Mouse (Mus musculus) hindbrain, embryonic 14.5 days (tissue): ENCODE measurements around the gene Nos1ap. TPM values are rescaled to one million over a fixed set of nuclear protein-coding genes. Genes with fewer than 3 reads are reported as not detected.

ENCODE experiments used
- ATAC-seq: fragments of 200-750 bp; cut with Nextera tagmentation; 2 replicates; pipeline ENCODE4 v1.8.0; 2017; ENCODE audit warnings: moderate number of reproducible peaks, mild to moderate bottlenecking, moderate TSS enrichment, moderate library complexity; ENCODE audit not compliant: low FRiP score
- DNase-seq: peaks from one replicate; pipeline ENCODE4 v3.0.0-alpha.2; 2015; ENCODE audit warnings: low spot score
- H3K27ac ChIP-seq: fragments of 300-500 bp; sonication (generic); 2 replicates; pipeline ENCODE4 v1.5.1; 2014; ENCODE audit warnings: mild to moderate bottlenecking, moderate library complexity
- H3K27me3 ChIP-seq: fragments of 300-500 bp; sonication (generic); 2 replicates; pipeline ENCODE4 v1.6.1; 2014; ENCODE audit warnings: mild to moderate bottlenecking, low read length, mixed read lengths; ENCODE audit not compliant: control insufficient read depth, insufficient read depth
- H3K36me3 ChIP-seq: fragments of 300-500 bp; sonication (generic); replicated peaks from 2 replicates; pipeline ENCODE4 v1.6.1; 2014; ENCODE audit not compliant: control insufficient read depth, insufficient read depth
- H3K4me1 ChIP-seq: fragments of 300-500 bp; sonication (generic); replicated peaks from 2 replicates; pipeline ENCODE4 v1.6.1; 2014; ENCODE audit warnings: antibody characterized with exemption, low read length, mixed read lengths; ENCODE audit not compliant: control insufficient read depth, insufficient read depth
- H3K4me2 ChIP-seq: fragments of 300-500 bp; sonication (generic); replicated peaks from 2 replicates; pipeline ENCODE4 v1.6.1; 2014; ENCODE audit warnings: mild to moderate bottlenecking, moderate library complexity
- H3K4me3 ChIP-seq: fragments of 300-500 bp; sonication (generic); replicated peaks from 2 replicates; pipeline ENCODE4 v1.5.1; 2014; ENCODE audit warnings: mild to moderate bottlenecking, low read length
- H3K9ac ChIP-seq: fragments of 300-500 bp; sonication (generic); 2 replicates; pipeline ENCODE4 v1.6.1; 2014
- H3K9me3 ChIP-seq: fragments of 300-500 bp; sonication (generic); 2 replicates; pipeline ENCODE4 v1.6.1; 2016; ENCODE audit warnings: low read length; ENCODE audit not compliant: control insufficient read depth
- WGBS: fragments of 180-500 bp; shearing (Covaris S2); extraction: QIAGEN DNeasy Blood & Tissue Kit; methylation state at CpG from one replicate; pipeline ENCODE4 v1.1.7; 2014; 5-methylcytosine and 5-hydroxymethylcytosine counted together
- polyA plus RNA-seq: library from polyadenylated mRNA; unstranded; fragments of >200 nt; fragmentation: Nextera tagmentation; extraction: Ambion mirVana; gene quantifications from 2 replicates; pipeline ENCODE4 v1.2.1, GENCODE M21; 2014

Gene Nos1ap
- polyA plus RNA-seq, 1 experiment from 2014 or later = 18.0 TPM

GRCm38 (mm10) chr1:170366981-170367700 lies 222.5 kb downstream of the Nos1ap start:
- peaks cover 5% of the 10 kb centered on the region; the same call in 1 of the 2 replicates for H3K4me1 ChIP-seq
- H3K9me3 ChIP-seq = no peaks in the 10 kb centered on the region
- no peaks in the 10 kb centered on the region for H3K27me3 ChIP-seq
- no peak overlapping the region for H3K9ac ChIP-seq
- H3K4me2 ChIP-seq = no peak overlapping the region
- no peaks in the 10 kb centered on the region for H3K36me3 ChIP-seq
- DNase-seq (peak; percentile 28), ATAC-seq (peak; percentile 79; the same call in 1 of the 2 replicates)
- WGBS = 21% methylated on average over 7 of the region's 7 CpGs
- no peak overlapping the region for H3K27ac ChIP-seq
- no peak overlapping the region for H3K4me3 ChIP-seq

GRCm38 (mm10) chr1:170363746-170364145 lies 225.9 kb downstream of the Nos1ap start:
- H3K4me1 ChIP-seq = peaks cover 5% of the 10 kb centered on the region; the same call in 1 of the 2 replicates
- 82% methylated on average over 3 of the region's 3 CpGs for WGBS
- H3K9me3 ChIP-seq = no peaks in the 10 kb centered on the region
- H3K4me2 ChIP-seq = no peak overlapping the region
- no peaks in the 10 kb centered on the region for H3K27me3 ChIP-seq
- H3K9ac ChIP-seq = no peak overlapping the region
- no peak overlapping the region for H3K27ac ChIP-seq
- ATAC-seq (no peak), DNase-seq (no peak)
- H3K4me3 ChIP-seq = no peak overlapping the region
- H3K36me3 ChIP-seq = no peaks in the 10 kb centered on the region

GRCm38 (mm10) chr1:170360183-170360915 lies 229.3 kb downstream of the Nos1ap start:
- WGBS = 73% methylated on average over 10 of the region's 10 CpGs
- no peaks in the 10 kb centered on the region for H3K27me3 ChIP-seq

DNA sequence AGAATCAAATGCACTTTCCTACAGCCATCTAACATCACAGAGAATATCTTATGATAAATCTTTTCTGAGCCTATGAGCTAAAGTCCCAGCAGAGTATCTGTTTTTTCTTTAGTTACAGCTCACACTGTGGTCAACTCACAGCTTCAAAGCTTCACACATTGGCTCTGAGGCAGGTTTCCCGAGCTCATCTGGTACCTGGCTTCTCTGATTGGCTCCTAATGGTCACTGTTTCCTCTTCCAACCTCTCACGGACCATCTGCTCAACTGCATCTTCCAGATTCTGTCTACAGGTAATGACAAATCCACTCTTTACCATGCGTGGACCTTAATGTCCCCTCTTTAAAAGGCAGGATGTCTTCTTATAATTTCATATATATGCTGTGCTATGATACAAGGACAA lies 236.3 kb downstream of the Nos1ap start:
- no peak overlapping the region for H3K9ac ChIP-seq
- H3K27ac ChIP-seq = no peak overlapping the region
- no peaks in the 10 kb centered on the region for H3K4me1 ChIP-seq
- DNase-seq = no peak
- ATAC-seq = no peak
- no peaks in the 10 kb centered on the region for H3K9me3 ChIP-seq
- H3K27me3 ChIP-seq = no peaks in the 10 kb centered on the region
- H3K4me2 ChIP-seq = no peak overlapping the region
- H3K4me3 ChIP-seq = no peak overlapping the region
- H3K36me3 ChIP-seq = no peaks in the 10 kb centered on the region
- 79% methylated on average over 3 of the region's 3 CpGs for WGBS

More at GRCm38 (mm10) chr1:170360183-170360915, 229.3 kb downstream of the Nos1ap start:
- Histone ChIP-seq H3K4me1 (no peaks in the 10 kb centered on the region), H3K27ac (no peak overlapping the region), H3K9me3 (no peaks in the 10 kb centered on the region), H3K36me3 (no peaks in the 10 kb centered on the region), H3K4me3 (no peak overlapping the region), H3K9ac (no peak overlapping the region), H3K4me2 (no peak overlapping the region)
- DNase-seq (no peak), ATAC-seq (no peak)

GRCm38 (mm10) chr1:170351080-170351479 lies 238.6 kb downstream of the Nos1ap start:
- no peak overlapping the region for H3K27ac ChIP-seq
- no peak overlapping the region for H3K4me3 ChIP-seq
- ATAC-seq (no peak), DNase-seq (no peak)
- H3K9ac ChIP-seq = no peak overlapping the region
- H3K9me3 ChIP-seq = no peaks in the 10 kb centered on the region
- H3K4me1 ChIP-seq = no peaks in the 10 kb centered on the region
- no peak overlapping the region for H3K4me2 ChIP-seq
- no peaks in the 10 kb centered on the region for H3K27me3 ChIP-seq
- H3K36me3 ChIP-seq = no peaks in the 10 kb centered on the region

- no peak overlapping the region for H3K4me2 ChIP-seq
- H3K9ac ChIP-seq = no peak overlapping the region
- H3K27me3 ChIP-seq = no peaks in the 10 kb centered on the region
- H3K9me3 ChIP-seq = no peaks in the 10 kb centered on the region
- no peaks in the 10 kb centered on the region for H3K4me1 ChIP-seq
- no peaks in the 10 kb centered on the region for H3K36me3 ChIP-seq
- ATAC-seq (no peak), DNase-seq (no peak)
- WGBS = 76% methylated on average over 3 of the region's 3 CpGs
- H3K4me3 ChIP-seq = no peak overlapping the region
- no peak overlapping the region for H3K27ac ChIP-seq
Observed at GRCm38 (mm10) chr1:170346266-170346665, 243.4 kb downstream of the Nos1ap start.

GRCm38 (mm10) chr1:170343906-170344305 lies 245.8 kb downstream of the Nos1ap start:
- 95% methylated on average over 4 of the region's 4 CpGs for WGBS
- ATAC-seq = no peak

DNA sequence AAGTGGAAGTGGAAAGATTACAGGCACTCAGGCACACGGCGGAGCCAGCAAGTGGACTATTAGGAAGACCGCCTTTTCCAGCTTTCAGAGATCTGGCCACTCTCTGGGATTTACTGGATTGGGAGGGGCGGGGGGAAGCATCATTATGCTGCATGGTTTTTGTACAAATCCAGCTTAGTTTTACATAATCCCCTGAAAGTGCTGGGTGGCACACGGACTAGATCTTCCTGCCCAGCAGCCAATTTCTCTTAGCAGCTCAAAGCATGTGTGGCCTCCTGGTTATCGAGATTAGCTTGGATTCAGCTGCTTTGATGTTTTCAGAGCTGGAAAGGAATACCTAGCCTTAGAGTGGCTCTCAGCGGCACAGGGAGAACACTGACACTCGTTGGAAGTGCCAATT lies 246.6 kb downstream of the Nos1ap start:
- no peak overlapping the region for H3K27ac ChIP-seq
- no peaks in the 10 kb centered on the region for H3K36me3 ChIP-seq
- H3K4me3 ChIP-seq = no peak overlapping the region
- ATAC-seq = no peak
- 83% methylated on average over 8 of the region's 8 CpGs for WGBS
- H3K4me2 ChIP-seq = no peak overlapping the region
- no peak overlapping the region for H3K9ac ChIP-seq
- H3K27me3 ChIP-seq = no peaks in the 10 kb centered on the region
- H3K9me3 ChIP-seq = no peaks in the 10 kb centered on the region
- H3K4me1 ChIP-seq = no peaks in the 10 kb centered on the region
- no peak for DNase-seq

More at GRCm38 (mm10) chr1:170343906-170344305, 245.8 kb downstream of the Nos1ap start:
- H3K9ac ChIP-seq = no peak overlapping the region
- no peaks in the 10 kb centered on the region for H3K4me1 ChIP-seq
- no peak overlapping the region for H3K27ac ChIP-seq
- H3K4me3 ChIP-seq = no peak overlapping the region
- no peak overlapping the region for H3K4me2 ChIP-seq
- no peaks in the 10 kb centered on the region for H3K36me3 ChIP-seq
- no peaks in the 10 kb centered on the region for H3K27me3 ChIP-seq
- H3K9me3 ChIP-seq = no peaks in the 10 kb centered on the region
- no peak for DNase-seq

DNA sequence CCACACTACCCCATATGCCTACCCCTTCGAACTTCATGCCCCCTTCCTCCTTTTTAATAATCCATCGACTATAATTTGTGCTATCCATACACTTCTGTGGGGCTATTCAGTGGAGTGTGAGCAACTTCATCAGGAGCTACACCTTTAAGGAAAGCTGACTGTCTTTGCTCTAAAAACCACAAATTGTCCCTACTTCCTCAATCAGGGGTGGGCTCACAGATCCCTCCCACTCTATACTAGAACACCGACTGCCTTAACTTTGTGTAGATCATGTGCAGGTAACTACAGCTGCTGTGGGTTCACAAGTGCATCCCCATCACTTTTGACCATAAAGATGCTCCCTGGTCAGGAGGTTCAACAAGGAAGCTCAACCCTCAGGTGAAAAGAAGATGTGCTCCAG lies 249.7 kb downstream of the Nos1ap start:
- H3K9ac ChIP-seq = no peak overlapping the region
- 97% methylated on average over 3 of the region's 3 CpGs for WGBS
- ATAC-seq = no peak

More for the DNA sequence above, 249.7 kb downstream of the Nos1ap start:
- Histone ChIP-seq H3K27ac (no peak overlapping the region), H3K27me3 (no peaks in the 10 kb centered on the region), H3K4me3 (no peak overlapping the region), H3K36me3 (0 out of 2 replicates have a peak, but pooled peaks cover 4% of the 10 kb centered on the region), H3K9me3 (no peaks in the 10 kb centered on the region), H3K4me1 (no peaks in the 10 kb centered on the region), H3K4me2 (no peak overlapping the region)
- DNase-seq = no peak
